Mouse (Mus musculus): ENCODE data around the gene Capn15. TPM values are rescaled to one million over a fixed set of nuclear protein-coding genes. Genes with fewer than 3 reads are reported as not detected.

Gene Capn15
- total and polyA plus RNA-seq, 3 experiments = 5.6 to 16.2 TPM; not detected in 1

GRCm38 (mm10) chr17:25964271-25964670 is 21.3 kb downstream of the Capn15 start:
- no peaks in the 10 kb centered on the region for H3K27me3 ChIP-seq (ENCODE audit: control insufficient read depth in 1 of 2, insufficient read depth in 2 of 2, low read length in 2 of 2)
- H3K79me2 ChIP-seq (ENCODE audit: control insufficient read depth, insufficient read depth, low read length, poor library complexity) = no peaks in the 10 kb centered on the region
- no peak overlapping the region for H3K9ac ChIP-seq (ENCODE audit: control insufficient read depth, low read depth, low read length, poor library complexity, severe bottlenecking)
- TF ChIP-seq CHD1 (IDR thresholded peaks at IDR 0.05; ENCODE audit: low read depth, low read length) = no peak
- H3K9me3 ChIP-seq (replicated peaks; ENCODE audit: insufficient read depth, low read length) = no peaks in the 10 kb centered on the region
- H3K27ac ChIP-seq (ENCODE audit: control insufficient read depth, low read depth, low read length) = no peak overlapping the region
- DNase-seq (ENCODE audit: low read depth, low spot score) = no peak
- peaks cover 0 to 13% of the 10 kb centered on the region in 2 experiments; a peak in 2 of 4 replicates for H3K36me3 ChIP-seq (ENCODE audit: control insufficient read depth in 1 of 2, insufficient read depth in 2 of 2, low read length in 2 of 2)
- peaks cover 5 to 20% of the 10 kb centered on the region in 2 experiments; a peak in 3 of 4 replicates for H3K4me1 ChIP-seq (ENCODE audit: control insufficient read depth in 1 of 2, insufficient read depth in 2 of 2, low read length in 2 of 2)
- no peak overlapping the region for H3K4me3 ChIP-seq (ENCODE audit: control insufficient read depth in 1 of 2, insufficient read depth in 1 of 2, low read depth in 2 of 2, low read length in 2 of 2)

- no peak overlapping the region for H3K9ac ChIP-seq (ENCODE audit: control insufficient read depth, low read depth, low read length, poor library complexity, severe bottlenecking)
- peaks cover 0 to 13% of the 10 kb centered on the region in 2 experiments; a peak in 3 of 4 replicates for H3K36me3 ChIP-seq (ENCODE audit: control insufficient read depth in 1 of 2, insufficient read depth in 2 of 2, low read length in 2 of 2)
- no peaks in the 10 kb centered on the region for H3K9me3 ChIP-seq (replicated peaks; ENCODE audit: insufficient read depth, low read length)
- TF ChIP-seq GABPA (IDR thresholded peaks at IDR 0.05; ENCODE audit: low read depth, low read length) (no peak), ZNF384 (IDR thresholded peaks at IDR 0.05; ENCODE audit: low read depth, low read length) (no peak), ZKSCAN1 (IDR thresholded peaks at IDR 0.05; ENCODE audit: low read depth, low read length) (no peak), MAFK (IDR thresholded peaks at IDR 0.05; ENCODE audit: borderline replicate concordance, low read depth, low read length) (no peak), GATA1 (IDR thresholded peaks at IDR 0.05; ENCODE audit: low read depth, low read length) (no peak), EP300 (IDR thresholded peaks at IDR 0.05; ENCODE audit: low read depth in 1 of 2, low read length in 2 of 2) (no peak), ZMIZ1 (IDR thresholded peaks at IDR 0.05; ENCODE audit: low read depth, low read length) (no peak), MYC (IDR thresholded peaks at IDR 0.05; ENCODE audit: low read depth, low read length) (no peak), MAX (IDR thresholded peaks at IDR 0.05; ENCODE audit: low read length) (no peak), CHD2 (IDR thresholded peaks at IDR 0.05; ENCODE audit: low read length) (no peak), ETS1 (IDR thresholded peaks at IDR 0.05; ENCODE audit: low read depth, low read length) (no peak), UBTF (IDR thresholded peaks at IDR 0.05; ENCODE audit: borderline replicate concordance, insufficient read depth, low read depth, low read length) (no peak), CHD1 (IDR thresholded peaks at IDR 0.05; ENCODE audit: low read depth, low read length) (no peak), MEF2A (IDR thresholded peaks at IDR 0.05; ENCODE audit: extremely low read depth, insufficient replicate concordance, low read depth, low read length, poor library complexity, severe bottlenecking) (no peak), USF1 (IDR thresholded peaks at IDR 0.05; ENCODE audit: low read depth, low read length) (no peak), MYB (IDR thresholded peaks at IDR 0.05; ENCODE audit: low read depth, low read length) (no peak)
- DNase-seq (ENCODE audit: low read depth, low spot score) = no peak
- peak overlapping the region; percentile 40; the same call in 1 of the 2 replicates for H3K27ac ChIP-seq (ENCODE audit: control insufficient read depth, low read depth, low read length)
- H3K79me2 ChIP-seq (ENCODE audit: control insufficient read depth, insufficient read depth, low read length, poor library complexity) = no peaks in the 10 kb centered on the region
- no peak overlapping the region for H3K4me3 ChIP-seq (ENCODE audit: control insufficient read depth in 1 of 2, insufficient read depth in 1 of 2, low read depth in 2 of 2, low read length in 2 of 2)
- H3K4me1 ChIP-seq (ENCODE audit: control insufficient read depth in 1 of 2, insufficient read depth in 2 of 2, low read length in 2 of 2) = peaks cover 5 to 20% of the 10 kb centered on the region in 2 experiments; a peak in 3 of 4 replicates
- no peaks in the 10 kb centered on the region for H3K27me3 ChIP-seq (ENCODE audit: control insufficient read depth in 1 of 2, insufficient read depth in 2 of 2, low read length in 2 of 2)
These were observed 23.1 kb downstream of the Capn15 start for GRCm38 (mm10) chr17:25962413-25962905.

All from MEL (cell line).